Mouse (Mus musculus) common myeloid progenitor, adult 5-6 weeks (primary cell): Measurements from ENCODE around the gene Furin. TPM values are rescaled to one million over a fixed set of nuclear protein-coding genes. Genes with fewer than 3 reads are reported as not detected.
A peak's percentile ranks its signal among the peaks of the same experiment; 100 is the strongest.

ENCODE experiments used
- ATAC-seq: replicated peaks from 2 replicates; pipeline ENCODE4 v1.8.0; 2016; ENCODE audit warnings: low read depth, mild to moderate bottlenecking, moderate TSS enrichment, inconsistent platforms; ENCODE audit not compliant: poor library complexity, severe bottlenecking
- total RNA-seq: library from RNA; stranded (forward); fragments of 200-1000, 187-1606 nt; gene quantifications from 2 replicates; pipeline ENCODE4 v1.2.3, GENCODE M21; 2017

Gene Furin
- total RNA-seq, 1 experiment from 2014 or later: 14.4 TPM

- ATAC-seq: peak; percentile 39
Measured at GRCm38 (mm10) chr7:80375376-80376039, 29.7 kb downstream of the Furin start.

GRCm38 (mm10) chr7:80374733-80375132, 30.5 kb downstream of the Furin start:
- no peak for ATAC-seq

- ATAC-seq: no peak
Measured at GRCm38 (mm10) chr7:80374280-80374679, 31.0 kb downstream of the Furin start.

- peak; percentile 12 for ATAC-seq
Measured at GRCm38 (mm10) chr7:80373850-80374249, 31.4 kb downstream of the Furin start.

- no peak for ATAC-seq
Measured at GRCm38 (mm10) chr7:80373352-80373751, 31.9 kb downstream of the Furin start.

- no peak for ATAC-seq
Measured at GRCm38 (mm10) chr7:80372667-80373066, 32.6 kb downstream of the Furin start.

- ATAC-seq: no peak
Measured at GRCm38 (mm10) chr7:80372166-80372565, 33.1 kb downstream of the Furin start.

GRCm38 (mm10) chr7:80371041-80371751, 34.0 kb downstream of the Furin start, which contains the start of gene Man2a2:
Man2a2 (minus strand) TSS chr7:80371375.
- peak; percentile 20; the same call in 1 of the 2 replicates for ATAC-seq

- peak; percentile 37 for ATAC-seq
Measured at GRCm38 (mm10) chr7:80370649-80371040, 34.6 kb downstream of the Furin start.

GRCm38 (mm10) chr7:80369967-80370431, 35.2 kb downstream of the Furin start:
- ATAC-seq: no peak

GRCm38 (mm10) chr7:80369461-80369860, 35.8 kb downstream of the Furin start:
- ATAC-seq: no peak

GRCm38 (mm10) chr7:80368635-80369421, 36.4 kb downstream of the Furin start:
- peak; percentile 60 for ATAC-seq

- no peak for ATAC-seq
Measured at GRCm38 (mm10) chr7:80368009-80368408, 37.2 kb downstream of the Furin start.

GRCm38 (mm10) chr7:80367232-80367631, 38.0 kb downstream of the Furin start:
- no peak for ATAC-seq

GRCm38 (mm10) chr7:80365759-80366158, 39.5 kb downstream of the Furin start:
- ATAC-seq: no peak

- no peak for ATAC-seq
Measured at GRCm38 (mm10) chr7:80360435-80360834, 44.8 kb downstream of the Furin start.

GRCm38 (mm10) chr7:80358039-80358438, 47.2 kb downstream of the Furin start:
- ATAC-seq: no peak

GRCm38 (mm10) chr7:80357156-80357555, 48.1 kb downstream of the Furin start:
- ATAC-seq: no peak

GRCm38 (mm10) chr7:80356351-80356750, 48.9 kb downstream of the Furin start:
- ATAC-seq: no peak

GRCm38 (mm10) chr7:80352920-80353319, 52.3 kb downstream of the Furin start:
- no peak for ATAC-seq

- peak; percentile 31; the same call in 1 of the 2 replicates for ATAC-seq
Measured at GRCm38 (mm10) chr7:80350808-80351207, 54.4 kb downstream of the Furin start.
